In the genomic region with DNA sequence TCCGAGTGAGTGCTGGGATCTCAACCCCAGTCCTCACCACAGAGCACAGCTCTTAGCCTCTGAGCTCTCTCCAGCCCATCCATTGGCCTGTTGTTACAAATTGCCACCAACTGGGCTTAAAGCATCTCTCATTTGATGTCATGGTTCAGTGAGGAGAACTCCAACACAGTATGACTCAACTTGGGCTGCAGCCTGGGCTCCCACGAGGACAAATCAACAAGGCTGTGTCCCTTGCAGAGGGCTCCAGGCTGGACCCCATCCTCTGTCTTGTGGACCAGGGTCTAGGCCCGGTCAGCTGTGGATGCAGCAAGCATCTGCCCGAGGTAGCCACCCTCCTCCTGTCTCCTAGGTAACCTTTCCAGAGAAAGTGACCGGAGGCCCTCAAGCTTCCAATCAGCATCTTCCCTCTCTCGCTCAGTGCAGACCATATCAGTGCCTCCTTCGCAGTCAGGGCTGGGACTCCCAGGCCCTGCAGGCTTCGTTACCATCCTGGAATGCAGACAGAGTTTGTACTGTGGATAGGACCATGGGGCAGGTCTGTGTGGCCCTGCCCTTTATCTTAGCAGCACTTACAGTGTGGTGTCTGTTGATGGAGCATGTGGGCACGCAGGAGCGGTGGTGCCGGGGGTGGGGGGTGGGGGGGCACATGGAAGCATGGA, we compare ENCODE assay signal across 19 mouse cellular contexts. TPM values are rescaled to one million over a fixed set of nuclear protein-coding genes. Genes with fewer than 3 reads are reported as not detected.
A peak's percentile ranks its signal among the peaks of the same experiment; 100 is the strongest.
DNase-seq lines count a peak whose midpoint lies in the region; ATAC-seq and TF ChIP-seq lines count a peak whose summit lies in the region.
"Had no signal": no experiment of that assay in that cellular context is flagged by ENCODE, and none has a peak within 500 bp of the region (broad histone marks: within the 10 kb centered on the region; RNA-seq: fewer than 3 reads in every experiment).

No protein-coding gene starts in this region.

- no peaks in the 10 kb centered on the region for H3K36me3 ChIP-seq in heart, embryonic 15.5 days
- H3K36me3 ChIP-seq in kidney, embryonic 16.5 days (ENCODE audit: insufficient read depth, low read length): no peaks in the 10 kb centered on the region
- H3K36me3 ChIP-seq in embryonic facial prominence, embryonic 10.5 days (replicated peaks): no peaks in the 10 kb centered on the region
- H3K36me3 ChIP-seq: midbrain, embryonic 10.5 days; neural tube, embryonic 15.5 days had no signal

- no peak overlapping the region for H3K4me2 ChIP-seq in heart, embryonic 15.5 days
- H3K4me2 ChIP-seq in kidney, embryonic 16.5 days (replicated peaks; ENCODE audit: low read depth, low read length): no peak overlapping the region
- H3K4me2 ChIP-seq: lung, embryonic 14.5 days; neural tube, embryonic 15.5 days had no signal

- H3K4me1 ChIP-seq in heart, embryonic 15.5 days (replicated peaks): peaks cover 52% of the 10 kb centered on the region
- peaks cover 21% of the 10 kb centered on the region for H3K4me1 ChIP-seq in kidney, embryonic 16.5 days (ENCODE audit: insufficient read depth, low read length)
- peaks cover 34% of the 10 kb centered on the region for H3K4me1 ChIP-seq in embryonic facial prominence, embryonic 10.5 days
- H3K4me1 ChIP-seq: neural tube, embryonic 15.5 days had no signal

- in situ Hi-C loops in Patski (cut with MboI; ENCODE audit: low pct_unique_long_range_greater_than_20kb): no loop called here

- no peaks in the 10 kb centered on the region for H3K27me3 ChIP-seq in heart, embryonic 15.5 days
- no peaks in the 10 kb centered on the region for H3K27me3 ChIP-seq in kidney, embryonic 16.5 days (ENCODE audit: insufficient read depth, low read length)
- H3K27me3 ChIP-seq in Patski: no peaks in the 10 kb centered on the region
- no peaks in the 10 kb centered on the region for H3K27me3 ChIP-seq in embryonic facial prominence, embryonic 10.5 days (replicated peaks; ENCODE audit: low read depth, poor library complexity, severe bottlenecking)
- H3K27me3 ChIP-seq: neural tube, embryonic 15.5 days had no signal

- H3K4me3 ChIP-seq in heart, embryonic 15.5 days: no peak overlapping the region
- H3K4me3 ChIP-seq in kidney, embryonic 16.5 days (ENCODE audit: low read length): no peak overlapping the region
- no peak overlapping the region for H3K4me3 ChIP-seq in embryonic facial prominence, embryonic 10.5 days
- H3K4me3 ChIP-seq: midbrain, embryonic 10.5 days; myocyte; neural tube, embryonic 15.5 days had no signal

- no peak for DNase-seq in heart, adult 8-10 months (ENCODE audit: low spot score)
- no peak for DNase-seq in kidney, adult 8-10 months
- peak; percentile 69 for DNase-seq in Patski (ENCODE audit: low read depth, low spot score)
- DNase-seq in embryonic facial prominence, embryonic 10.5 days (ENCODE audit: low spot score): no peak
- DNase-seq: cerebellum, adult 9-11 months; kidney, postnatal 36 days; layer of hippocampus, adult 9-11 months; lung, embryonic 14.5 days; lung, postnatal 4 days; right cerebral cortex, postnatal 25 days; thymus, postnatal 14 days had no signal

- peak; percentile 15; the same call in 1 of the 2 replicates for ATAC-seq in heart, embryonic 15.5 days (replicated peaks; ENCODE audit: insufficient number of reproducible peaks, insufficient read depth, low FRiP score, low read depth)
- peak; percentile 79 for ATAC-seq in kidney, embryonic 16.5 days (ENCODE audit: low FRiP score, low TSS enrichment)
- peak; percentile 90 for ATAC-seq in Patski
- ATAC-seq in inflammation-experienced regulatory T-cells, adult 6 months: no peak
- ATAC-seq: forebrain, embryonic 16.5 days had no signal

- CTCF ChIA-PET in Patski (lab: Charles Lee): interaction anchor here (1.3 kb wide), 1 partner anchor 10 kb away, joined by 3 read pairs; no protein-coding TSS in a partner anchor

- H3K9me3 ChIP-seq in heart, embryonic 15.5 days (replicated peaks): no peaks in the 10 kb centered on the region
- no peaks in the 10 kb centered on the region for H3K9me3 ChIP-seq in kidney, embryonic 16.5 days (ENCODE audit: low read length)
- H3K9me3 ChIP-seq in embryonic facial prominence, embryonic 10.5 days: no peaks in the 10 kb centered on the region
- H3K9me3 ChIP-seq: midbrain, embryonic 10.5 days; neural tube, embryonic 15.5 days had no signal

- H3K9ac ChIP-seq in heart, embryonic 15.5 days: no peak overlapping the region
- H3K9ac ChIP-seq in kidney, embryonic 16.5 days (replicated peaks; ENCODE audit: low read length): no peak overlapping the region
- H3K9ac ChIP-seq: lung, embryonic 14.5 days; neural tube, embryonic 15.5 days had no signal

- POLR2A ChIA-PET in Patski (lab: Charles Lee): no interaction called here

- TF ChIP-seq CTCF in Patski (IDR thresholded peaks at IDR 0.05): no peak

- peak overlapping the region; percentile 50 for H3K27ac ChIP-seq in heart, embryonic 15.5 days
- H3K27ac ChIP-seq in kidney, embryonic 16.5 days (ENCODE audit: low read length): peak overlapping the region; percentile 26; the same call in 1 of the 2 replicates
- H3K27ac ChIP-seq in embryonic facial prominence, embryonic 10.5 days (replicated peaks): peak overlapping the region; percentile 31; the same call in 1 of the 2 replicates
- H3K27ac ChIP-seq: midbrain, embryonic 10.5 days; neural tube, embryonic 15.5 days; stomach, postnatal 0 days had no signal

- 34% methylated on average over 11 of the region's 11 CpGs for WGBS in heart, embryonic 15.5 days
- WGBS in kidney, embryonic 16.5 days: 51% methylated on average over 11 of the region's 11 CpGs
- WGBS in embryonic facial prominence, embryonic 10.5 days: 66% methylated on average over 11 of the region's 11 CpGs

RNA-seq across cellular contexts. Expression of a gene that starts 22.3 kb away (rescaled TPM):
- 108 and 120 TPM in 2 replicates for polyA plus RNA-seq in heart, embryonic 15.5 days (2015; fragmentation: Nextera tagmentation; extraction: Ambion mirVana)
- 100 to 1,000 TPM; 143 to 197 (median 166) TPM for total RNA-seq in heart, adult 8-10 months (2022)
- 35.4 and 37.0 TPM in 2 replicates for polyA plus RNA-seq in kidney, embryonic 16.5 days (2015; fragmentation: Nextera tagmentation; extraction: Ambion mirVana)
- polyA plus RNA-seq in Patski (2021): 27.5 TPM
- 85.7 and 95.6 TPM in 2 replicates for polyA plus RNA-seq in embryonic facial prominence, embryonic 10.5 days (2016; fragmentation: Nextera tagmentation; extraction: Ambion mirVana)
- 100 to 1,000 TPM; 115 to 138 (median 124) TPM for polyA plus RNA-seq in inflammation-experienced regulatory T-cells, adult 6 months (2017; shearing (Covaris generic))

RNA-seq across cellular contexts. Expression of a gene that starts 42.7 kb away (rescaled TPM):
- polyA plus RNA-seq in heart, embryonic 15.5 days (2015; fragmentation: Nextera tagmentation; extraction: Ambion mirVana): 84.8 and 96.2 TPM in 2 replicates
- total RNA-seq in heart, adult 8-10 months (2022): 10 to 100 TPM; 20.2 to 24.8 (median 23.0) TPM
- polyA plus RNA-seq in kidney, embryonic 16.5 days (2015; fragmentation: Nextera tagmentation; extraction: Ambion mirVana): 143 and 146 TPM in 2 replicates
- 77.6 TPM for polyA plus RNA-seq in Patski (2021)
- polyA plus RNA-seq in embryonic facial prominence, embryonic 10.5 days (2016; fragmentation: Nextera tagmentation; extraction: Ambion mirVana): 176 and 179 TPM in 2 replicates
- polyA plus RNA-seq in inflammation-experienced regulatory T-cells, adult 6 months (2017; shearing (Covaris generic)): 10 to 100 TPM; 29.2 to 50.7 (median 50.2) TPM
